Mouse (Mus musculus): ENCODE results near the gene Gm609.

GRCm38 (mm10) chr16:45492927-45493326 lies at the start of gene Gm609:
- no peak for TF ChIP-seq CTCF (IDR thresholded peaks at IDR 0.05; ENCODE audit: insufficient read depth, low read depth, low read length)
- no peak for TF ChIP-seq POLR2A (IDR thresholded peaks at IDR 0.05; ENCODE audit: insufficient read depth, low read depth, low read length)
